Mouse (Mus musculus) embryonic facial prominence, embryonic 14.5 days (tissue): ENCODE measurements around the gene Serpina3n. TPM values are rescaled to one million over a fixed set of nuclear protein-coding genes. Genes with fewer than 3 reads are reported as not detected.
A peak's percentile ranks its signal among the peaks of the same experiment; 100 is the strongest.
"Not testable (repeated sequence)": the region's sequence is repeated elsewhere in the genome, so short reads cannot be mapped to it uniquely, and the experiment has no call there.

Experiments
- ATAC-seq: fragments of 200-750 bp; cut with Nextera tagmentation; 2 replicates; pipeline ENCODE4 v1.8.0; 2017; ENCODE audit warnings: low read depth, moderate number of reproducible peaks, moderate TSS enrichment
- DNase-seq: peaks from one replicate; pipeline ENCODE4 v3.0.0-alpha.2; 2015; ENCODE audit warnings: low spot score
- H3K27ac ChIP-seq: fragments of 300-500 bp; sonication (generic); replicated peaks from 2 replicates; pipeline ENCODE4 v1.5.1; 2014; ENCODE audit warnings: low read depth, mild to moderate bottlenecking, low read length, moderate library complexity
- H3K27me3 ChIP-seq: fragments of 300-500 bp; sonication (generic); replicated peaks from 2 replicates; pipeline ENCODE4 v1.6.1; 2014; ENCODE audit warnings: low read length; ENCODE audit not compliant: control insufficient read depth, insufficient read depth
- H3K36me3 ChIP-seq: fragments of 300-500 bp; sonication (generic); 2 replicates; pipeline ENCODE4 v1.6.1; 2014; ENCODE audit warnings: low read length, mixed read lengths; ENCODE audit not compliant: control insufficient read depth, insufficient read depth
- H3K4me1 ChIP-seq: fragments of 300-500 bp; sonication (generic); 2 replicates; pipeline ENCODE4 v1.6.1; 2014; ENCODE audit warnings: antibody characterized with exemption, low read length; ENCODE audit not compliant: control insufficient read depth, insufficient read depth
- H3K4me2 ChIP-seq: fragments of 300-500 bp; sonication (generic); 2 replicates; pipeline ENCODE4 v1.6.1; 2014; ENCODE audit warnings: low read depth, mild to moderate bottlenecking, low read length, moderate library complexity, mixed read lengths
- H3K4me3 ChIP-seq: fragments of 300-500 bp; sonication (generic); 2 replicates; pipeline ENCODE4 v1.5.1; 2014; ENCODE audit warnings: low read depth, mild to moderate bottlenecking, low read length
- H3K9ac ChIP-seq: fragments of 300-500 bp; sonication (generic); 2 replicates; pipeline ENCODE4 v1.6.1; 2014; ENCODE audit warnings: low read depth, mild to moderate bottlenecking, low read length, moderate library complexity, mixed read lengths
- H3K9me3 ChIP-seq: fragments of 300-500 bp; sonication (generic); 2 replicates; pipeline ENCODE4 v1.6.1; 2016; ENCODE audit warnings: low read length; ENCODE audit not compliant: control insufficient read depth
- WGBS: fragments of 180-500 bp; shearing (Covaris S2); extraction: QIAGEN DNeasy Blood & Tissue Kit; methylation state at CpG from one replicate; pipeline ENCODE4 v1.1.7; 2014; 5-methylcytosine and 5-hydroxymethylcytosine counted together
- polyA plus RNA-seq: library from polyadenylated mRNA; unstranded; fragments of >200 nt; fragmentation: Nextera tagmentation; extraction: Ambion mirVana; gene quantifications from 2 replicates; pipeline ENCODE4 v1.2.1, GENCODE M21; 2014

The Serpina3n gene
- polyA plus RNA-seq, 1 experiment from 2014 or later = 0.63 TPM

DNA sequence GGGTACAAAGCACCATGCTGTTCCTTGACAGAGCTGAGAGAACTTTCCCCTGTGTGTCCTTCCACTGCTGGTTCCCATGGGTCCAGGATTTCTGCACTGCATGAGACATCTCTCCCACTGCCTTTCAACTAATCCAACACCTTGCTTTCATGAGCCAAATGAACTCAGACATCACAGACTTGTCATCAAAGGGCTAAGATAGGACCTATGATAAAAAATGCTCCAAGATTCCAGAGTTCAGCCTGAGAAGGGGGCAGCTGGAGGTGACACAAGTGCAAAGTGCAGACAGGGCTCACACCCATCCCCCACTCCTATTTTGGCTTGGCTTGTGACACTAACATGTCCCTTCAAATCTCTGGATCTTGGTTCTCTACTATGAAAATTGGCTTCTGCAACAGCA, 18.1 kb upstream of the Serpina3n start:
- no peaks in the 10 kb centered on the region for H3K27me3 ChIP-seq
- H3K9me3 ChIP-seq = no peaks in the 10 kb centered on the region
- H3K4me3 ChIP-seq = no peak overlapping the region
- DNase-seq (no peak), ATAC-seq (no peak)
- no peaks in the 10 kb centered on the region for H3K36me3 ChIP-seq
- no peak overlapping the region for H3K27ac ChIP-seq
- H3K9ac ChIP-seq = no peak overlapping the region
- H3K4me2 ChIP-seq = no peak overlapping the region
- no peaks in the 10 kb centered on the region for H3K4me1 ChIP-seq

DNA sequence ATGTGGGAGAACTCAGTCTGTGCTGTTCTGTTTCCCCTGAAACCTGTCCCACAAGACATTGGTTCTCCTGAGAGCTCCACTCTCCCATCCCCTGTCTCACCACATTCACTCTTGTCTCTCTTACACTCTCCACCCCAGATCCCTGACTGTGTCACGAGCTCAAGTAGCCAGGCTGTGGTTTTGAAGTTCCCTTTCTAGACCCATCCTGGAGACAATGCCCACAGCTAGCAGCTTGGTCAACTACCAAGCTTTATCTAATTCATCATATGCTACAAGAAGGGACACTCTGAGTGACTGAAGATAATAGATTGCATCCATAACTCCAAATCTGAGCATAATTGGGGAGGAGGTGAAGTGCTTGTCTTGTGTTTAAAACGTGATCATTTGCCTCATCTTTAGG, 15.5 kb upstream of the Serpina3n start:
- H3K36me3 ChIP-seq, H3K4me3 ChIP-seq, H3K9ac ChIP-seq, H3K27me3 ChIP-seq, H3K4me1 ChIP-seq, H3K9me3 ChIP-seq, ATAC-seq, H3K4me2 ChIP-seq, H3K27ac ChIP-seq, DNase-seq: not testable (repeated sequence)
- WGBS = 67% methylated on average over 2 of the region's 2 CpGs

DNA sequence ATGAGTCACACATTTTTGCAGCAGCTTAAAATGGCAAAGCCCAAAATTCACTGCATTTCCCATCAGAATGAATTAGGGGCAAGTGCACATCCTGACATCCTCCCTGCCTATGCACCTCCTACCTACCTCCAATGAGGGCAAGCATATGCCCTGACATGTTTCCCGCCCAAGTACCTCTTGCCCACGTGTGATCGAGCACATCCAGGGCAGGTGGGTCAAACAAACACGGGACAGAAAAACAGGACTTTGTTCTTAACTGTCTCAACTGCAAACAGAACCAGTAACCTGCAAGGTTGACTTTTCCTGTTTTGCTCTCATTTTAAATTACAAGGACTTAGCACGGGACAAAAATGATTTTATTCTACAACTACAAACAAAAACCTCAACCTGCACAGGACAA, 2.6 kb upstream of the Serpina3n start:
- 70% methylated on average over 5 of the region's 5 CpGs for WGBS
- no peaks in the 10 kb centered on the region for H3K9me3 ChIP-seq
- no peak overlapping the region for H3K4me2 ChIP-seq
- no peak overlapping the region for H3K27ac ChIP-seq
- H3K27me3 ChIP-seq = no peaks in the 10 kb centered on the region; the same call in 1 of the 2 replicates
- H3K4me1 ChIP-seq = no peaks in the 10 kb centered on the region
- no peak for DNase-seq
- no peak overlapping the region for H3K9ac ChIP-seq
- no peaks in the 10 kb centered on the region for H3K36me3 ChIP-seq
- H3K4me3 ChIP-seq = no peak overlapping the region
- ATAC-seq = no peak

DNA sequence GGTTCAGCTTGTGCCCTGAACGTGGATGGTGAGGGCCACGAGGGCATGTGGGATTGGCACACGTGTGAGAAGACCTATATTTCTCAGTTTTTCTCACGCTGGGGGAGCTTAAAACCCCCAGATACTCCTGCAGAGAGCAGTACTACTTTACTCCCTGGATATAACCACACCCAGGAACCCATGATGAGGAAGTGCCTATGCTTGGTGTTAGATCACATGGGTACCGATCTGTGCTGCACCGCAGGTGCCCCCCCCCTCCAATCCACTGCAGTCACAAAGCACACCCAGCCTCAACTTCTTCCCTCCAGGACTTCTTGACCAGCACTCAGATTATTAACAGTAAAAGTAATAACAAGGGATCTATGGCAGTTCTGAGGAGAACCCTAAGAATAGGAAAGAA, 6.0 kb downstream of the Serpina3n start:
- Histone ChIP-seq H3K9me3 (no peaks in the 10 kb centered on the region), H3K36me3 (no peaks in the 10 kb centered on the region), H3K4me3 (no peak overlapping the region), H3K9ac (no peak overlapping the region), H3K4me1 (0 out of 2 replicates have a peak, but pooled peaks cover 8% of the 10 kb centered on the region), H3K27me3 (no peaks in the 10 kb centered on the region), H3K4me2 (no peak overlapping the region), H3K27ac (no peak overlapping the region)
- WGBS = 89% methylated on average over 6 of the region's 6 CpGs
- ATAC-seq (no peak), DNase-seq (no peak)

DNA sequence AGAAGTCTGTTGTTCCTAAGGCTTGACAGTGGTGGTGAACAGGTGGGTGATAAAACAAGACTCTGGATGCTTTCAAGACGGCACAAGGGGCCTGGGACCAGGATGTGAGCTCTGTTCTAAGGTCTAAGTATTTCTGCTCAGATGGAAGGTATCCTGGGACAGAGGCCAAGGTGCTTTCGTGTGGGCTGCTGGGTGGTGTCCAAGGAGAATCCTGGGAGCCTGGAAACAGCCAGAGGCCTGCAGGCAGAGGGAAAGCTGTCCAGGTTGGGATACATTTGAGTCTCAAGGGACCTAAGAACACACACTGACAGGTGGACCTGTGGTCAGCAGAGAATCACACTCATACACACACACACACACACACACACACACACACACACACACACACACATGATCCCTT, 8.0 kb downstream of the Serpina3n start:
- Histone ChIP-seq H3K4me2 (no peak overlapping the region), H3K4me3 (no peak overlapping the region), H3K9ac (no peak overlapping the region), H3K4me1 (0 out of 2 replicates have a peak, but pooled peaks cover 8% of the 10 kb centered on the region), H3K9me3 (no peaks in the 10 kb centered on the region), H3K36me3 (no peaks in the 10 kb centered on the region), H3K27ac (no peak overlapping the region), H3K27me3 (no peaks in the 10 kb centered on the region; the same call in 1 of the 2 replicates)
- no peak for DNase-seq
- no peak for ATAC-seq
- WGBS = 66% methylated on average over 2 of the region's 2 CpGs

DNA sequence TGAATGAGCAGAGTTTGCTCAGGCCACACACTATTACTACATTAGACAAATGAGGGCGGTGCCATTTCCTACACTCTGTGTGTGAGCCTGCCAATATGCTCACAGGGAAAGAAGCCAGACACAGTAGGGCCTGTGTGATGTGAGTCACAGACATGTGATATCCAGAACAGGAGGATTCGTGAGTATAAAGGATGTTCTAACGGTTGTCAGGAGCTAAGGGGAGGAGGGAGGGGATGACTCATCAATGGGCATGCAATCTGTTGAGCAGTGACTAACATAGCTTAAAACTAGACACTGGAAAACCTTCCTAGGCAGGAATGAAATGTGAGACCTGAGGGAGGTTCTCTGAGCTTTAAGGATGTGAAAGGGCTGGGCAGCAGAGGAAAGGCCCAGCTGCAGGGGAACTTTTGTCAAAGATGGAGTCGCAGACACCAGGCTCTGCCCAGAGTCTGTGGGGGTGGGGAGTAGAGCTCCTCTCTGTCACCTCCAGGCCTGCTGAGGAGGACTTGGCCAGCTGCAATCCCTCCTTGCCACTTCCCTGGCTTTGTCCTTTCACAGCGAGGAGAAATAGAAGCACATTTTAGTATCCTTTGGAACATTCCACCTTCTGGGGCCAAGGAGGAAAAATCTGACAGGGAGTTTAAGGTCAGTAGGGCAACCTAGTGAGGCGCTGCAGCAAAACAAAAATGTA, 9.2 kb downstream of the Serpina3n start:
- H3K4me2 ChIP-seq = no peak overlapping the region
- H3K9ac ChIP-seq = no peak overlapping the region
- DNase-seq (peak; percentile 74), ATAC-seq (peak; percentile 74)
- H3K4me3 ChIP-seq = no peak overlapping the region
- no peaks in the 10 kb centered on the region for H3K36me3 ChIP-seq
- no peaks in the 10 kb centered on the region for H3K9me3 ChIP-seq
- H3K27me3 ChIP-seq = no peaks in the 10 kb centered on the region; the same call in 1 of the 2 replicates
- no peak overlapping the region for H3K27ac ChIP-seq
- H3K4me1 ChIP-seq = 0 out of 2 replicates have a peak, but pooled peaks cover 8% of the 10 kb centered on the region
- WGBS = 33% methylated on average over 6 of the region's 6 CpGs

DNA sequence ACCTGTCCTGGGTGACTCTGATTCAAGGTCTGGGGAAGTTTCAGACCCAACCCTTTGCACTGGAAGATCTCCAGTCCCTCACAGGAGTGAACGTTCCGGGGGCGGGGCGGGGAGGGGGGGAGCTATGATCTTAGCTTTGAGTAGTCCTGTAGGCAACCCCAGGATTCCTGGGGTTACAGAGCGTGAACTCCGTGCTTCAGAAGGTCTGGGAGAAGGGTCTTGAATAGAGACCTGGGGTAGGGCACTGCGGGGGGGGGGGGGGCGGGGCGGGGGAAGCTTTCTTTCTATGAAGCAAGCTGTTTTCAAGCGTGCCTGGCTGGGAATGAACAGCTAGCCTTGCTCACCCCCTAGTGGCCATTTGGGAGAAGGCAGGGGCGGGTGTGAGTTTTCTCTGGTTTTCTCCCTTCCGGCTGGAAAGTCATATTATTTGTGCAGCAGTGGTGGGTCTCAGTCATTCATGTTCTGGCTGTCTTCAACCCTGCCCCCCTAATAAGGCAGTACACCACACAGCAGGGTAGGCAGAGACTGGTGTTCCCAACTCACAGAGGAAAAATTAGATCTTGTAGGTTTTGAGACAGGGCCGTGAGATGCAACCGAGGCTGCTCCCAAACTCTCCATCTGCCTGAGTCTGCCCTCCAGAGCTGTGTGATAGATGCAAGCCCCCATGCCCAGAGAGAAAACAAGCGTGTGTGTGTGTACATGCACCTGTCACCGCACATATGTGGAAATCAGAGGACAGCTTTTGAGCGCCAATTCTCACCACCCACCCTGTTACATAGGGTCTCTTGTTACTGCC, 12.0 kb downstream of the Serpina3n start:
- ATAC-seq = peak; percentile 54
- Histone ChIP-seq H3K9me3 (no peaks in the 10 kb centered on the region), H3K27me3 (no peaks in the 10 kb centered on the region; the same call in 1 of the 2 replicates), H3K36me3 (no peaks in the 10 kb centered on the region), H3K27ac (no peak overlapping the region), H3K4me1 (0 out of 2 replicates have a peak, but pooled peaks cover 8% of the 10 kb centered on the region), H3K9ac (no peak overlapping the region; the same call in 1 of the 2 replicates), H3K4me2 (peak overlapping the region; percentile 43), H3K4me3 (peak overlapping the region; percentile 20)
- peak; percentile 84 for DNase-seq
- 22% methylated on average over 13 of the region's 17 CpGs for WGBS

DNA sequence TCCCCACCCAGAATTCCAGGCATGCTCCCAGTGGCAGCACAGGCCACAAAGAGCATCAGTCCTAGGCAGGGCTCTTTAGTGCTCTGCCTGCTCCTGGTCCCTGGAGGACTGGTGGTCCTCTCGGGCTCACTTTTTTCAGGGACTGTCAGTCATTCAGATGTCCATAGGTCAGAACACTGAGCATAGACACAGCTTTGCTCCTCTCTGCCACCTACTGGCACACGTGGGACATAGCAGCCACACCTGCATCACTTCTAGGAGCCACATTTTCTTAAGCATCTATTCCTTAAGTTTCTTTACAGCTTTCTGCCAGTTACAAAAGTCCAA, 12.6 kb downstream of the Serpina3n start:
- H3K27me3 ChIP-seq = no peaks in the 10 kb centered on the region; the same call in 1 of the 2 replicates
- DNase-seq (no peak), ATAC-seq (no peak)
- 4% methylated on average over 2 of the region's 2 CpGs for WGBS
- H3K9me3 ChIP-seq = no peaks in the 10 kb centered on the region
- H3K9ac ChIP-seq = no peak overlapping the region
- no peak overlapping the region for H3K4me2 ChIP-seq
- 0 out of 2 replicates have a peak, but pooled peaks cover 8% of the 10 kb centered on the region for H3K4me1 ChIP-seq
- H3K4me3 ChIP-seq = no peak overlapping the region
- no peak overlapping the region for H3K27ac ChIP-seq
- H3K36me3 ChIP-seq = no peaks in the 10 kb centered on the region
